Mouse (Mus musculus) urinary bladder, postnatal 14 days (tissue): ENCODE measurements around the gene Mon2.
"Not testable (repeated sequence)": the region's sequence is repeated elsewhere in the genome, so short reads cannot be mapped to it uniquely, and the experiment has no call there.

Source experiments
- DNase-seq: peaks from one replicate; pipeline ENCODE4 v3.0.0; 2021; ENCODE audit warnings: low spot score

The Mon2 gene

DNA sequence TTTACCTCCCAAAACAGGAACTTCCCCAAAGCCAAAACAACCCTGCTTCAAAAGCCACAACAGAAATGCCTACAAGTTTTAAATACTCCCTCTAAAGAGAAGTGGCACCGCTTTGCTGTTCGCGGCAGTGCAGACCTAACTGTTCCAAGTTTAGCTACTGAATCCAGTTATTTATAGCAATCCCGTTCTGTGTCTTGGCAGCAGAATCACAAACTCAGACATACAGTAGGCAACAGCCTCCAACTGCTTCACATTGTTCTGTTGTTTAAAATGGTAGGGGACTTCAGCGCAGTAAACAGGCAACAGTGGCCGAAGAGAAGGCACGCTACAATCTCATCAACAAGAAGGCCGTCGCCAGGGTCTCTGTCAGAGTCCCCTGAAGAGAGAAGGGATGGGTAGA, 85.3 kb downstream of the Mon2 start:
- DNase-seq: no peak

GRCm38 (mm10) chr10:122990606-122991005, 85.7 kb downstream of the Mon2 start:
- DNase-seq: no peak

DNA sequence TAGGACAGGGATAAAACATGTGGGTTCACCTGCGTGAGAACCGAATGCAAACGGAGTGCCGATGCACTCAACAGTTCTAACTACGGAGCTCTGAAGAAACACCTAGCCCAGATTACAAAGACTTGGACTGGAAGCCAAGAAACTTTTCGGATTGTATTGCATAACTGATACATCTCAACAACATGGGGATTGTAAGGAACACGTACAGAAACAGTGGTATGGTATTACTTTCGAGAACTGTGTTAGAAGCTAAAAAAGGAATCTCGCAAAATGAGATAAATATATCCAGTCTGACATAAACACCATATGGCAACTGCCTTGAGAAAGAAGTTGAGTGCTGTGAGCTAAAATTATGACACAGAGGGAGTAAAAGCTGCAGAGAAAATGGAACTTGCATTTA, 86.4 kb downstream of the Mon2 start:
- no peak for DNase-seq

DNA sequence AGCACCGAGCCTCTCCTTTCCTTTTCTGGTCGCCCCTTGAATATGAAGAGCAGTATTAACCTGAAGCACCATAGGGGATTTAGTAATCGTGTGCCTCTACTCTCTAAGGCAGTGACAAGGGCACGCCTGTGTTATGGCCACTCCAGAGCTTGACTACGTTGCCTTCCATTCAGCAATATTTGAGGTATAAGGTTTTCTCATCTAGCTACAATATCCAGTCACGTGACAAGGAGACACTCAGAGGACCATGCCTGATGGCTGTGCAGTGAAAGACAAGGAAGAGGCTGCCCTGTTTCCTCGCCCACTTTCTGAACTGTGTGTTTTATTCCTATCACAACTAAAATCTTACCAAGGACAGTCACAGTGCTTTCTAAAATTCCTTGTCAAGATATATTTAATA, 87.9 kb downstream of the Mon2 start:
- DNase-seq: no peak

- DNase-seq: peak; percentile 32
Measured at GRCm38 (mm10) chr10:122987671-122988128, 88.6 kb downstream of the Mon2 start.

GRCm38 (mm10) chr10:122986320-122987225, 89.7 kb downstream of the Mon2 start:
- peak; percentile 79 for DNase-seq

DNA sequence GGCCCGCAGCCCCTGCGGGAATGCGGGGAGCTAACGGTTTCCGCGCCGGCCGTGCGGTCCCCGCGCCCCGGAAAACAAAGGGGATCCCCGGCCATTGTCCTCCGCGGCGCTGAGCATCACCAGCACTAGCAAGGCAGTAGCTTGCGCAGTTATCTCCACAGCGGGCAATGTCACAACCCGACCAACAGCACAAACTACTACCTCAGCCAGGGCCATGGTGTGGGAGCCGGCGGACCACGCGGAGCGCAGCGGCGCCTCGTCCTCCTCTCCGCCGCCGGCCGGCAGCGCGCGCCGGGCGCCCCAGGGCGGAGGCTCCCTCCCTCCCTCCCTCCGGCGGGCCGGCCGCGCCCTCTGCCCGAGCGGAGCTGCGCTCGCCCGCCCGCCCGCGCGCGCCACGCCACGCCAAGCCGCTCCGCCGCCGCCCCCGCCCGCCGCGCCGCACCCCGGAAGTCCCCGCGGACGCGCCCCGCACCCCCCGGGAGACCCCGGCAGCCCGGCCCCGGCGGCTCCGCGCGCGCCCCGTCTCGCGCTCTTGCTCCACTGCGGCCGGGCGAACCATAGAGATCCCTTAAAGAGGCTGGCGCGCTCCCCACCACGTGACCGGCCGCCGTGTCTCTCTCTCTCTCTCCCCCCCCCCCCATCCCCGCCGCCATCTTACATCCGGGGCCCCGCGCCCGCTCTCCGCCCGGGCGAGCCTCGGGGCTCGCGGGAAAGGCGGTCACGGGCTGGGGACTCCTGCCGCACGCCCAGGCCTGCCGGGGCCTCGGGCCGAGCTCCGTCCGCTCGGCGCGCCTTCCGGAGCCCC, 90.6 kb downstream of the Mon2 start:
- DNase-seq: peak; percentile 83

GRCm38 (mm10) chr10:122985252-122985514, 91.1 kb downstream of the Mon2 start:
- peak; percentile 43 for DNase-seq

DNA sequence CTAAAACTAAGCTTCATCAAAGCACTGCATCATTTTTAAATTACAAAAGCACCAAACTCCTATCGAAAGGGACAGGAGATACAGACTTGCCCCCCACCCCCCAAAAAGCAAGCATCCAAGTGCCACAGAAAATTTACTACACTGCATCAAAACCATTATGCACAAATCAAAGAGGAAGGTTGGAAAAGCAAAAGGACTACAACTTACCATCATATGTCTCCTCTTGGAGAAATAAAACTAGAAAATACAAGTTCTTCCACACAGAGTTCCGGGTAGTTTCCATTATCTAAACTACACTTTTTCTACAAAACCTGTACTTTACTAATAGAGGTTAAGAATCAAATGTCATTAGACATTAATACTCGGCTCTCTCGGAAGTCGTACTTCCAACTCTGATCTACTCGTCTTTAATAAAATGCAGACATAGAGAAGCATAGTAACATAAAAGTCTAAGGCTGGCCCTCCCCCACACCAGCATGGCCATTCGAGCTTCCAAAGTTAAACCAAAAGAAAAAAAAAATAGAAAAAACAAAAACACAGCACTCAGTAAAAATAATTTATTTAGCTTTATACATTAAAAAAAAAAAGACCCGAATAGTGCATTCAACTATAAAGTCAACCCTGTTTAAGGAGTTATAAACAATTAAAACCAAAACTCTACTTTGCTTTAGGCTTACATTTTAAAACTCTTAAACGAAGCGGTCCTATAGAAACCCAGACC, 91.6 kb downstream of the Mon2 start:
- no peak for DNase-seq

- no peak for DNase-seq
Measured at GRCm38 (mm10) chr10:122983579-122984530, 92.5 kb downstream of the Mon2 start.

DNA sequence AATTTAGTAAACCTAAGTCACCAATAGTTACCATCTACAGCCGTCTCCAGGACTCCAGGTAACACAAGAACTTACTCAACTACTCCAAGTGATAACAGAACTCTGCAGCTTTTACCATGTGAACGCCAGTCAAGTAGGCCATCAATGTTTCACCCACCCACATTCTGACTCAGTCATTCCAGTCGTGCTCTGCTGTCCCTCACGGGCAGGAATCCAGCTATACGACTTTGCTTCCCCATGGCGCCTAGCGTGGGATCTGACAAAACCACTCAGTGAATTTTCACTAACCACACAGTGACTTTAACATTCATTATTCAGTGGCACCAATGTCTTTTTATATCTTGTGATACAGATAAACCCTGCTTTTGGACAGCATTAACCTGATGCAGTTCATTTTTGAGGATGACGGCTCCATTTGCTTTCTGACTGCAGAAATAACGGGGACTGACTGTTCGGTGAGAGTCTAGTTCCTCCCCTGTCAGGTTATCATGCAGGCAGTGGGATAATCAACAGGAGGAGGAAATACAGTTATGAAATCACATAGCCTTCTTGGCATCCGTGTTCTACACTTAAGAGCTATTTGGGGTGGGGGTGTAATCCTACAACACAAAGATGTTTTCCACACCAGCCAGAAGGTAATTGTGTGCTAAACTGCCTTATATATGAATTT, 93.3 kb downstream of the Mon2 start:
- peak; percentile 36 for DNase-seq

- DNase-seq: no peak
Measured at GRCm38 (mm10) chr10:122980123-122980522, 96.2 kb downstream of the Mon2 start.

DNA sequence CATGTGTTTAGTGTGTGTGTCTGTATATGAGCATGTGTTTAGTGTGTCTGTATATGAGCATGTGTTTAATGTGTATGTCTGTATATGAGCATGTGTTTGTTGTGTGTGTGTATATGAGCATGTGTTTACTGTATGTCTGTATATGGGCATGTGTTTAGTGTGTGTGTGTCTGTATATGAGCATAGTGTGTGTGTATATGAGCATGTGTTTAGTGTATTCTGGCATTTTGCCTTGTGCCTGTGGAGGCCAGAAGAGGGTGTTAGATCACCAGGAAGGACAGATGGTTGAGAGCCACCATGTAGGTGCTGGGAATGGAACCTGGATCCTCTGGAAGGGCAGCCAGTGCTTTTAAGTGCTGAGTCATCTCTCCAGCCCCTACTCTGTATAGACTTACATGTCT, 96.9 kb downstream of the Mon2 start:
- DNase-seq: no peak

- no peak for DNase-seq
Measured at GRCm38 (mm10) chr10:122976038-122976437, 100.3 kb downstream of the Mon2 start.

DNA sequence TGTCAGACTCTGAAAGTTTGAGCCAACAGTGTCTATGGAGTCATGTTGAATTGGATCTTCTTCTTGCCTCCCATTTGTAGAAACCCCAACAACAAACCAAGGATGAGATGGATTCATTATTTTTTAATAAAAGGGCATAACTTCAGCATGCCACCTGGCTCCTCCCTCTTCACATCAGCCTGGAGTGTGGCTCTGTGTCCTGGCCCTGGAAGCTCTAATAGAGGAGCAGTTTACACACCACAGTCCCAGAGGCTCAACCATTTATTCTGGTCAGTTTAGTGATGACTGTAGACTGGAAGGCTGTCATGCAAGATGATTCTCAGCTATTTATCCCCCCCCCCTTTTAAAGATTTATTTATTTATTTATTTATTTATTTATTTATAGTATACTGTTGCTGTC, 103.1 kb downstream of the Mon2 start:
- DNase-seq: no peak

GRCm38 (mm10) chr10:122970188-122970587, 106.1 kb downstream of the Mon2 start:
- DNase-seq: no peak

- DNase-seq: no peak
Measured at GRCm38 (mm10) chr10:122966421-122966820, 109.9 kb downstream of the Mon2 start.

DNA sequence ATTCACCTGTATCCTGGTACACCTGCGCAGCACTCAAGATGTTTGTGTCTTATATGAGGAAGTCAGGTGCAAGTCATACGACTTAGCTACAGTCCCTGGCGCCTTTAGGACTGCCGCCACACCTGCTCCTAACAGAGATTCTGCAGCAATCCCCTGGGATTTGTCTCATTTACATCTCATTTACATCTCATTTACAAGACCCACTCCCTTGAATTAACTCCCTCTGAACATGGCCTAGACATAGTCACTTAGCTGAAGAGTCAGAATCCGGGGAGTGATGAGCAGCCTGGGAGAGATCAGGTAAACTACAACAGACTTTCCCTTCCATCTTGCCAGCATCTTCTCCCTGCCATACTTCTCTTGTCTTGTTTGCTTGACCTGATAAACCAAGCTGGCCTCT, 110.7 kb downstream of the Mon2 start:
- DNase-seq: not testable (repeated sequence)

GRCm38 (mm10) chr10:122964241-122964636, 112.1 kb downstream of the Mon2 start:
- DNase-seq: no peak

GRCm38 (mm10) chr10:122963463-122964240, 112.7 kb downstream of the Mon2 start:
- DNase-seq: no peak
